14 mouse cellular contexts compared by ENCODE assay signal in genomic region chr14:99592922-99593321, GRCm38 (mm10).
"Had no signal": no experiment of that assay in that cellular context is flagged by ENCODE, and none has a peak within 500 bp of the region (broad histone marks: within the 10 kb centered on the region; RNA-seq: fewer than 3 reads in every experiment).

No protein-coding gene starts in this region.

- H3K4me3 ChIP-seq: kidney, embryonic 15.5 days; left cerebral cortex, adult 2 months; limb, embryonic 10.5 days; midbrain, embryonic 12.5 days; neural tube, embryonic 13.5 days had no signal

- H3K9ac ChIP-seq: kidney, embryonic 15.5 days; liver, embryonic 14.5 days; midbrain, embryonic 12.5 days; neural tube, embryonic 13.5 days had no signal

- H3K27me3 ChIP-seq: kidney, embryonic 15.5 days; midbrain, embryonic 12.5 days; neural tube, embryonic 13.5 days had no signal

- H3K4me2 ChIP-seq: kidney, embryonic 15.5 days; midbrain, embryonic 12.5 days; neural tube, embryonic 13.5 days had no signal

- H3K27ac ChIP-seq: hindbrain, postnatal 0 days; kidney, embryonic 15.5 days; left cerebral cortex, adult 2 months; limb, embryonic 10.5 days; liver, embryonic 14.5 days; midbrain, embryonic 12.5 days; neural tube, embryonic 13.5 days had no signal

- DNase-seq: kidney, adult 2 months; kidney, postnatal 14 days; retina, postnatal 1 day; right cerebral cortex, postnatal 4 days; spleen, adult 18-20 months; thymus, postnatal 36 days had no signal

- H3K36me3 ChIP-seq: kidney, embryonic 15.5 days; limb, embryonic 10.5 days; midbrain, embryonic 12.5 days; neural tube, embryonic 13.5 days had no signal

- ATAC-seq: midbrain, embryonic 16.5 days had no signal

- H3K9me3 ChIP-seq: kidney, embryonic 15.5 days; limb, embryonic 10.5 days; midbrain, embryonic 12.5 days; neural tube, embryonic 13.5 days had no signal
